Mouse (Mus musculus): ENCODE results near the gene Qpct.
A peak's percentile ranks its signal among the peaks of the same experiment; 100 is the strongest.
"Not testable (repeated sequence)": the region's sequence is repeated elsewhere in the genome, so short reads cannot be mapped to it uniquely, and the experiment has no call there.

Gene Qpct

GRCm38 (mm10) chr17:79071951-79072350, 20.2 kb downstream of the Qpct start:
- DNase-seq (ENCODE audit: low spot score), result no peak

- no peak for DNase-seq (ENCODE audit: low spot score)
Measured at GRCm38 (mm10) chr17:79076974-79077847, 25.5 kb downstream of the Qpct start.

DNA sequence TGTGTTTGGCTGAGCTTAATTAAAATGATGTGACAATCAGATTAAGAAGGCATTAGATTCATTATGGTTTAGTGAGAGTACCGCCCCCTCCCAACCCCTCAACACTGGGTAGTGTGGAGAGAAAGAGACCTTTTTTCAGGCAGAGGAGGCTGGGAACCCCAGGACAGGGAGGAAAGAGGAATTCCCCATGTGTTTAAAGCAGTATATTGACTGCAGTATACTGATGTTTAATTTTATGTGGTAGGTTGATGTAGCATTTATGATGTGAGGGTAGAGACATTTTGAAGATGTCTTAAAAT, 26.1 kb downstream of the Qpct start:
- DNase-seq (ENCODE audit: low spot score), result no peak

- no peak for DNase-seq (ENCODE audit: low spot score)
Measured at GRCm38 (mm10) chr17:79078248-79078647, 26.5 kb downstream of the Qpct start.

DNA sequence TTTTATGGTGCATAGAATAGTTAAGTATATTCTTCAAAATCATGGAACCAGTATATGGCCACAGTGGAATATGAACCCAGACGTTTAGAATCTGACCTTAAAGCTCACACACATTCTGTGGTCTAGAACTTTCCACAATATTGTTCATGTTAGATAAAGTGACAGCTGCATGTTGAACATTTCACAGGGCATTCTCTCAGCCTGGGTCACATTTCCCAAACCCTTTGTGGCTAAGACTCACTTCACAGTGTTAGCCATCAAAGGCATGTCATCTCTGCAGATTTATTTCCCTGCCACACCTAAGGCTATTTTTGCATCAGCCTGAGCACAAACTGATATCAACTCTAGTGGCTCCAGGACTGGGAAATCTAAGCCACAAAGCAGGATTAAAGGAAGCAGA, 40.0 kb downstream of the Qpct start:
- DNase-seq (ENCODE audit: low spot score), result no peak

DNA sequence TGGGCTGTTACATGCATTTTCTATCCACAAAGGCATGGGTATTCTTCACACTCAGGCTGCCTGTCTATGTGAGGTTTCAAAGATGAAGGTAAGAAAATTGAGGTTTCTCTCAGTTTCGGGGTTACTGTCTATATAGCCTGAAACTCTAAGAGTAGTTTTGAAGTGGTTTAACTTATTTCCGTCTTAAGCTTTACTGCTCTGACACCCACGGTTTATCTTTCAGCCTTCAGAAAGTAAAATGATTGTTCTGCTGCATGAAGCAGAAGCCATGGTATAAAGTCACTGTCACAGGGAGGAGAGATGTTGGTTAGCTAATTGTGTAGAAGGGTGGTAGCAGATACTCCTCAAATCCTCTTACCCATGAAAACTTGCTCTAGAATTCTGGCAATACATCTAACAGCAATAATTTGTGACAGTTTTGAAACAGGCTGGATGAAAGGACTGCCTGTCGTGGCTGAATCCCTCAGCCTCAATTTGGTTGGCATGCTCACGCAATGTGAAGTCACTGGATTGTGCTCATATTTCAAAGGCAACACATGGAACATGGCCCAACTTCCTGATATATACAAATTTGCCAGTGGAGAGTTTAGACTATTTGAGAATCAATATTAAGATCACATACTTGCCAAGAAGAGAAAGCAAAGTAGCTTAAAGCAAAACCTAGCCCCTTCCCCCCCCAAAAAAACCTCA, 41.7 kb downstream of the Qpct start:
- no peak for DNase-seq (ENCODE audit: low spot score)

GRCm38 (mm10) chr17:79095624-79096023, 43.9 kb downstream of the Qpct start:
- DNase-seq (ENCODE audit: low spot score), result no peak

- no peak for DNase-seq (ENCODE audit: low spot score)
Measured at GRCm38 (mm10) chr17:79099866-79100265, 48.2 kb downstream of the Qpct start.

GRCm38 (mm10) chr17:79108238-79108637, 56.5 kb downstream of the Qpct start:
- DNase-seq (ENCODE audit: low spot score), result no peak

GRCm38 (mm10) chr17:79109576-79109975, 57.9 kb downstream of the Qpct start:
- no peak for DNase-seq (ENCODE audit: low spot score)

GRCm38 (mm10) chr17:79110936-79111348, 59.2 kb downstream of the Qpct start:
- peak; percentile 61 for DNase-seq (ENCODE audit: low spot score)

DNA sequence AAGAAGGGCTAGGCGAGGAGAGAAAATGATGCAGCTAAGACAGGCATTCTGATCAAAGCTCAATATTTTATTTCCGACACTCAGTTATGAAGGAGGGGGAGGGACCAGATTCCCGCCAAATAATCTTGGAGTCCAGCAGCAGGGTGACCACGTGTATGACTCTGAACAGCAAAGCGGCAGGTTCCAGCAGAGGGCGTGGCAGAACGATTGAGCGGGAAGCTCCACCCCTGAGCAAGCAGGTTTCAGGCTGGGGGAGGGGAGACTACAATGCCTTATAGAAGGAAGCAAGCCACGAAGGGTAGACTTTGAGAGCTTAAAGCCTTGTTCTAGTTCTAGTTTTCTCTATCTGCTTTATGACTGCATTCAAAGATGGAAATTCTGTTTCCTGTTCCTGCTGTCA, 63.5 kb downstream of the Qpct start:
- not testable (repeated sequence) for DNase-seq (ENCODE audit: low spot score)

GRCm38 (mm10) chr17:79119066-79119465, 67.4 kb downstream of the Qpct start:
- DNase-seq (ENCODE audit: low spot score), result no peak

DNA sequence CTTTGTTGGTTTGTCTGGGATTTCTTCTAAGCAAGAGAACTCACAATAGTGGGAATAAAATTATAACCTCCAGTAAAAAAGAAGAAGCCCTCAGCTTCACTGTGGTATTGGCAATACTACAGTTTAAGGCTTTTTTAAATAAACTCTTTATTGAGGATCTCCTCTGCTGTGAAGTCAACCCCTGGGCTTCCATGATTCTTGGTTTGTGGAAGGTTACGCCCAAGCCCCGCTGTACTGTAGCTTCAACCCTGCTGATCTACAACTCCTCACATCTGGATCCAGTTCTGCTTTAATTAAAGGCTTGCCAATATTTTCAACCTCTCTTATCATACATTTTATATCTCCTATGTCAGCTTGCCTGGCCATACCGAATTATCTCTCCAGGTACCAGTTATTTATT, 68.6 kb downstream of the Qpct start:
- DNase-seq (ENCODE audit: low spot score), result no peak

DNA sequence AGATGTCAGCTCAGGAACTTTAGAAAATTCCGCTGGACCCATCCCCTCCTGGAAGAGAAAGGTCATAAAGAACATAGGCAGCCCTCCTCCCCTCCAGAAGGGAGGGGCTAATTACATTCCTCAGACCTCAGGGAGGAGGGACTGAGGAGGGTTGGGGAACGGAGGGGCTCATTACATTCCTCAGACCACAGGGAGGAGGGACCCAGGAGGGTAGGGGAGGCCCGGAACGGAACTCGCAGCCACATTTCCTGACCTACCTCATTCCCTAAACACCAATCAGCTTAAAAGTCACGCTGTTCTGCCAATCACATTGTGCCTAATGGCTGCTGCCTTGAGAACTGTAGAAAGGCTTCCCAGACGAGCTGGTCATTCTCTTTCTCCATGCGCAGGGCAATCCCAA, 82.0 kb downstream of the Qpct start:
- DNase-seq (ENCODE audit: low spot score), result no peak

GRCm38 (mm10) chr17:79135826-79136225, 84.1 kb downstream of the Qpct start:
- DNase-seq (ENCODE audit: low spot score), result no peak

DNA sequence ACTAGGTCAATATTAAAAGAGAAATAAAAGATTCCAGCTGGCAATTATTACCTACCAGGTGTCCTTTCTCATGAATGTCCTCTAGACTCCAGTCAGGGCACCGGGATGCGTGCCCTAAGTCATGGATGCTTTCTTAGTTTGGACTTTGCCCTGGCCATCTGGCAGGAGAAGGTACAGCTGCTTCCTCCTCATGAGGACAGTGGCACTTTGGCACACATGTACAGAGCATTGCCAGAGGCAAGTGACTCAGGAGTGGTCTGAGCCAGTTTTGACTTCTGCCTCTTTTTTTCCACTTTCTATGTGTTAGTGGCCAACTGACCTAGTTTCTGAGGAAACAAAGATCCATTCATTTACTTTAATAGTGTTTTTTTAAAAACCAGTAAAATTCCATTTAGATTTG, 84.7 kb downstream of the Qpct start:
- DNase-seq (ENCODE audit: low spot score), result no peak

All from testis, postnatal 10 days (tissue).